Mouse (Mus musculus): ENCODE measurements around the gene Tlcd1.

- TF ChIP-seq CHD2 (IDR thresholded peaks at IDR 0.05; ENCODE audit: low read depth, low read length) (no peak), ZC3H11A (IDR thresholded peaks at IDR 0.05; ENCODE audit: borderline replicate concordance, low read depth, low read length) (no peak)
Measured at GRCm38 (mm10) chr11:78167257-78167959, 9.1 kb upstream of the Tlcd1 start.

All from ES-E14 (cell line).